Mouse (Mus musculus): ENCODE measurements around the gene AC153137.1. TPM values are rescaled to one million over a fixed set of nuclear protein-coding genes. Genes with fewer than 3 reads are reported as not detected.

AC153137.1 gene
- polyA plus RNA-seq, 1 experiment from 2014 or later: not detected

GRCm38 (mm10) chr1:30945136-30945535 lies 32.6 kb downstream of the AC153137.1 start:
- no peak overlapping the region for H3K4me2 ChIP-seq (replicated peaks)
- 86% methylated on average over 6 of the region's 6 CpGs for WGBS

GRCm38 (mm10) chr1:30940571-30940970 lies 37.2 kb downstream of the AC153137.1 start:
- H3K9ac ChIP-seq: no peak overlapping the region
- WGBS: 69% methylated on average over 3 of the region's 3 CpGs
- H3K4me1 ChIP-seq (replicated peaks): no peaks in the 10 kb centered on the region
- ATAC-seq: peak; percentile 41
- H3K27ac ChIP-seq: no peak overlapping the region
- no peak overlapping the region for H3K4me3 ChIP-seq (replicated peaks)
- no peaks in the 10 kb centered on the region for H3K9me3 ChIP-seq
- peaks cover 17% of the 10 kb centered on the region for H3K36me3 ChIP-seq
- no peaks in the 10 kb centered on the region for H3K27me3 ChIP-seq (replicated peaks)
- no peak overlapping the region for H3K4me2 ChIP-seq (replicated peaks)

More at GRCm38 (mm10) chr1:30945136-30945535, 32.6 kb downstream of the AC153137.1 start:
- Histone ChIP-seq H3K9me3 (no peaks in the 10 kb centered on the region), H3K27ac (no peak overlapping the region), H3K27me3 (replicated peaks) (no peaks in the 10 kb centered on the region), H3K9ac (no peak overlapping the region), H3K36me3 (peaks cover 17% of the 10 kb centered on the region), H3K4me3 (replicated peaks) (no peak overlapping the region), H3K4me1 (replicated peaks) (no peaks in the 10 kb centered on the region)
- no peak for ATAC-seq

GRCm38 (mm10) chr1:30938392-30938791 lies 39.4 kb downstream of the AC153137.1 start:
- H3K4me2 ChIP-seq (replicated peaks): no peak overlapping the region
- H3K27ac ChIP-seq: no peak overlapping the region
- no peak for ATAC-seq
- no peaks in the 10 kb centered on the region for H3K9me3 ChIP-seq
- H3K9ac ChIP-seq: no peak overlapping the region
- 78% methylated on average over 7 of the region's 7 CpGs for WGBS
- H3K27me3 ChIP-seq (replicated peaks): no peaks in the 10 kb centered on the region
- no peak overlapping the region for H3K4me3 ChIP-seq (replicated peaks)
- peaks cover under 1% of the 10 kb centered on the region; the same call in 1 of the 2 replicates for H3K36me3 ChIP-seq
- H3K4me1 ChIP-seq (replicated peaks): no peaks in the 10 kb centered on the region

GRCm38 (mm10) chr1:30937396-30937965 lies 40.3 kb downstream of the AC153137.1 start:
- H3K9ac ChIP-seq: no peak overlapping the region
- H3K9me3 ChIP-seq: no peaks in the 10 kb centered on the region
- no peaks in the 10 kb centered on the region for H3K27me3 ChIP-seq (replicated peaks)
- WGBS: 40% methylated on average over 8 of the region's 8 CpGs
- no peak; the same call in 1 of the 2 replicates for ATAC-seq
- no peak overlapping the region for H3K27ac ChIP-seq
- H3K4me3 ChIP-seq (replicated peaks): no peak overlapping the region
- H3K4me1 ChIP-seq (replicated peaks): no peaks in the 10 kb centered on the region
- H3K36me3 ChIP-seq: no peaks in the 10 kb centered on the region
- no peak overlapping the region for H3K4me2 ChIP-seq (replicated peaks)

GRCm38 (mm10) chr1:30936488-30936887 lies 41.3 kb downstream of the AC153137.1 start:
- Histone ChIP-seq H3K4me1 (replicated peaks) (no peaks in the 10 kb centered on the region), H3K4me3 (replicated peaks) (no peak overlapping the region), H3K9me3 (no peaks in the 10 kb centered on the region), H3K9ac (no peak overlapping the region), H3K36me3 (no peaks in the 10 kb centered on the region), H3K27me3 (replicated peaks) (no peaks in the 10 kb centered on the region), H3K27ac (no peak overlapping the region), H3K4me2 (replicated peaks) (no peak overlapping the region)
- ATAC-seq: no peak
- 84% methylated on average over 2 of the region's 2 CpGs for WGBS

DNA sequence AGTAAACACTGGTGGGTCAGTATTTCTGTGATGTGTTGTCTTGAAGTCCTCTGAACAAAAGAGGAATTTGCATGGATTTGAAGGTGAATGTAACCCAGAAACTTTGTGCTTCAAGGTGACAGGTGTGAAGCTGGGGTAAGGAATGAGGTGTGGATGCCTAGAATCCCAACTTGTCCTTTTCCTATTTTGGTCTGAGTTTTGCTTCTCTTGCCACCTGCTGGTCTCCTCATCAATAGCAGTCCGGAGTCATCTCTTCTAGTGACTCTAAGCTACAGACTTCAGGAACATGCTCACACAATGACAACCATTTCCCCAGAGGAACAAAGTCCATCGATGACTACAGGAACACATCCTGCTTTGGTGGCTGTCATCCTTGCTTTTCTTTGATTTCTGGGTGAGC lies 46.9 kb downstream of the AC153137.1 start:
- Histone ChIP-seq H3K9ac (no peak overlapping the region), H3K4me3 (replicated peaks) (no peak overlapping the region), H3K4me2 (replicated peaks) (no peak overlapping the region), H3K4me1 (replicated peaks) (no peaks in the 10 kb centered on the region), H3K9me3 (no peaks in the 10 kb centered on the region), H3K36me3 (no peaks in the 10 kb centered on the region), H3K27ac (no peak overlapping the region), H3K27me3 (replicated peaks) (no peaks in the 10 kb centered on the region)
- 0 out of 2 replicates have a peak, but pooled peaks have one; percentile 15 for ATAC-seq
- 74% methylated on average over 2 of the region's 2 CpGs for WGBS

- no peak for ATAC-seq
- no peaks in the 10 kb centered on the region for H3K9me3 ChIP-seq
- 90% methylated on average over 2 of the region's 2 CpGs for WGBS
- no peak overlapping the region for H3K9ac ChIP-seq
- H3K36me3 ChIP-seq: no peaks in the 10 kb centered on the region
- H3K27me3 ChIP-seq (replicated peaks): no peaks in the 10 kb centered on the region
- H3K27ac ChIP-seq: no peak overlapping the region
- no peak overlapping the region for H3K4me2 ChIP-seq (replicated peaks)
- H3K4me1 ChIP-seq (replicated peaks): no peaks in the 10 kb centered on the region
- no peak overlapping the region for H3K4me3 ChIP-seq (replicated peaks)
These were observed 47.6 kb downstream of the AC153137.1 start for GRCm38 (mm10) chr1:30930194-30930593.

Other genes starting within 250 kb of the AC153137.1 start
- 33.3 and 33.6 TPM in 2 replicates for gene Phf3, start 104.0 kb downstream of the AC153137.1 start, polyA plus RNA-seq (2015; fragmentation: Nextera tagmentation; extraction: Ambion mirVana)
- gene Lgsn, start 198.4 kb upstream of the AC153137.1 start, polyA plus RNA-seq (2015; fragmentation: Nextera tagmentation; extraction: Ambion mirVana): not detected in 2 replicates
- gene 4931428L18Rik, start 244.7 kb upstream of the AC153137.1 start, polyA plus RNA-seq (2015; fragmentation: Nextera tagmentation; extraction: Ambion mirVana): not detected in 2 replicates
- gene Pih1d3, start 244.9 kb upstream of the AC153137.1 start, polyA plus RNA-seq (2015; fragmentation: Nextera tagmentation; extraction: Ambion mirVana): not detected in 2 replicates

Data from intestine, embryonic 15.5 days (tissue).